Mouse (Mus musculus) activated CD4-positive, CD25-positive, alpha-beta regulatory T cell, adult 4 months (primary cell): Measurements from ENCODE around the gene Get4. TPM values are rescaled to one million over a fixed set of nuclear protein-coding genes. Genes with fewer than 3 reads are reported as not detected.

ENCODE experiments used
- ATAC-seq: one replicate; pipeline ENCODE4 v1.8.0; 2017
- polyA plus RNA-seq, 2 experiments: library from polyadenylated mRNA; unstranded; fragments of 100-300 nt; shearing (Covaris generic); gene quantifications; one replicate each; pipeline ENCODE4 v1.2.1; 2017

Get4 gene
- polyA plus RNA-seq, 2 experiments from 2014 or later = 14.9 to 18.2 TPM

GRCm38 (mm10) chr5:139285383-139286067, 33.4 kb downstream of the Get4 start:
- ATAC-seq = no peak

GRCm38 (mm10) chr5:139286142-139286941, 34.2 kb downstream of the Get4 start:
- ATAC-seq = no peak

DNA sequence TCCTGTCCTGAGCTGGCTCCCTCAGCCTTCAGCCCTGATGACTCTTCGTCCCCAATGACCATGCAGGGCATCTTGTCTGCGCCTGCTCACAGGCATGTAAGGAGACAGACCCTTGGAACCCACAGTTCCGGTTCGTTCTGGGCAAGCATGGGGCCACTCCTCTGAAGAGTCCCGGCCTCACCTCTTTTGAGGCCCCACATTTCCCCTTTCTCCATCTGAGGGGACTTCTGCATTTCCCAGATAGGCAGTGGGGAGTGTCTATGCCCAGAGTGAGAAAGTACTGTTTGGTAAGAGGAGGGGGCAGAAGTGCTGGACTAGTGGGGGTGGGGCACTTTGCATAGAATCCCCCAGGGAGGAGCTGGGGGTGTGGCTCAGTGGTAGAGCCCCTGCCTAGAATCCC, 35.0 kb downstream of the Get4 start:
- ATAC-seq = no peak

GRCm38 (mm10) chr5:139287787-139288186, 35.7 kb downstream of the Get4 start:
- ATAC-seq = no peak

GRCm38 (mm10) chr5:139288591-139288990, 36.5 kb downstream of the Get4 start:
- no peak for ATAC-seq

- peak; percentile 63 for ATAC-seq
Measured at GRCm38 (mm10) chr5:139290467-139291259, 38.5 kb downstream of the Get4 start.

DNA sequence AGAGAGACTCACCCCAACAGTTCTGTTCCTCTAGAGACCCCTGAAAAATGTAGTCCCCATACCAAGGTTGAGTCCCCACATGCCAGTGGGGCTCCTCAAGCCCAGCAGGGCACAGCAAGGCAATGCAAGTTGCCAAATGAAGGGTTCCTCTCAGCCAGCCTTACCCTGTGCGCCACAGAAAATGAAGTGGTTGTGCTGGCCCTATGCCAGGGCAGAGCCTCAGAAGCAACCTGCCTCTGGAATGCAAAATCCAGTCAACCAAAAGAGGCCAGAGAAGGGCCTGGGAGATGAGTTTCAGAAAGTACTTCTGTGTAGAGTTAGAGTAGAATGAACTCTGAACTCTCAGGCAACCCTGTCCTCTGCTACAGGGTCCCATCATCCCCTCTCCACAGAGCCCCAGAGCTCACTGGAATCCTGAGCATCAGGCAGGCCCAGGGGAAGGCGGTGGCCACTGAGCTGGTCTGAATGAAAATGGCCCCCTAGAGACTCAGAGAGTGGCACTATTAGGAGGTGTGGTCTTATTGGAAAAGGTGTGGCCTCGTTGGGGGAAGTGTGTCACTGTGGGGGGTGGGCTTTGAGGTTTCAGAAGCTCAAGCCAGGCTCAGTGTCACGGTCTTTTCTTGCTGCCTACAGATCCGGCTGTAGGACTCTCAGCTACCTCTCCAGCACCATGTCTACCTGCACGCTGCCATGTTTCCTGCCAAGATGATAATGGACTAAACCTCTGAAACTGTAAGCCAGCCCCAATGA, 39.9 kb downstream of the Get4 start:
- no peak for ATAC-seq

DNA sequence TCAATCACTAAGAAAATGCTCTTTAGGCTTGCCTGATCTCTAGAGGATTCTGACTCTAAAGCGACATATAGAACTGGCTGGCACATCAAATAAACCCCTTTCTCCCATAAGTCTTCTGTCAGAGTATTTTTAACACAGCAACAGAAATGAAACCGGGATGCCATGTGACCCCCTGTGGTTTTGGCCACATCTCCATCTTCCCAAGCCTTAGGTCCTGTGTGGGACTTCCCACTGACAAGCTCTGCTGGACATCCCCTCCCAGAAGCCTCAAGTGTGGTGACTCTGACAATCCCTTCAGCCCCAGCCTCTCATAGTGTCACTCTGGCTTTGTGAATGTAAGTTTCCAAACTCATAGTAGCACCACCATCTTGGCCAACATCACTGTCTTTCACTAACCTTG, 42.0 kb downstream of the Get4 start:
- no peak for ATAC-seq

DNA sequence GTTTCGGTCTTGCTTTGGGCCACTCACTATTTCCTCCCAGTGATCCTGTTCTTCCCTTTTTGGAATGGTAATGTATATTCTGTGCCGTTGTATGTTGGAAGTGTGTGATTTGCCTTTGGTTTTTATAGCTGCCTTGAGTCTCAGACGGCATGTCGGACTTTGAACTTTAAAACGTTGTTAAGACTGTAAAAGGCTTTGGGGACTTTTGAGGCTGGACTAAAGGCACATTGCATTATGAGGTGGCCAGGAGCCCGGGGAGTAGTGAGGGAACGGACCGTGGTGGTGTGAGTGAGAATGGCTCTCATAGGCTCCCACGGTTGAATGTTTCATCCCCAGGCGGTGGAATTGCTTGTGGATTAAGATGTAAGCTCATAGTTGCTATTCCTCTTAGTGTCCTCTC, 45.0 kb downstream of the Get4 start:
- ATAC-seq = no peak

DNA sequence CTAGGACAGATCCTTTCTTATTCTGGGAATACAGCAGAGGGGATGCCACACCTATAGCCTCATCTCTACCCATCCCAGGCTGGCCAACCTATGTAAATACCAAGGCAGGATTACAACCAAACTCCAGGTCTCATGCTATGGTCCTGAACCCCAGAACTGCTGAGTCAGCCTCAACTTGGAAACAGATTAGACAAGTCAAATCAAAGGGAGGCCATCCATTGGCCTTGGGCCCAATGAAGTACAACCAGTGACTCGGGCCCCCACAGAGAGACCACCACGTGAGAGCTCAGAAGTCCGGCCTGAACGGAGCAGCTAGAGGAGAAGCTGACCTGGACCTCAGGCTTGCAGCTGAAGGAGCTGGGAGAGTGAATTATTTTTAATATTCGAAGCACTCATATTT, 45.6 kb downstream of the Get4 start:
- ATAC-seq = no peak

- ATAC-seq = no peak
Measured at GRCm38 (mm10) chr5:139302101-139302500, 50.0 kb downstream of the Get4 start.

- peak; percentile 83 for ATAC-seq
Measured at GRCm38 (mm10) chr5:139303646-139304061, 51.5 kb downstream of the Get4 start.

DNA sequence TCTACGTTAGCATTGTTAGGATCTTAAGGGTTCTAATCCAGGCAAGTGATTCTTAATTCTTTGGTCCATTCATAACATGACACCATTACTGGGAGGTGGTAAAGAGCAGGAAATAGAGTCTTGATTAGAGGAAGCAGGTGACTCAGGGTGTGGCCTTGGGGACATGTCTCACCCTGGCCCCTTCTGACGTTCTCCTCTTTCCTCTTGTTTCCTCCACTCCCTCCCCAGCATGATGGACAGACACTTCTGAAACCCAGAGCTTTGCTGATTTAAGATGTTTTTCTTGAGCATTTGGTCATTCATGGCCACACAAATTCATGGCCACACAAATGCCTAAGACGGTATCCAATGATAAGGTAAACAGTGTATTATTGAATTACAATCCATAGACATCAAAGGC, 57.8 kb downstream of the Get4 start:
- ATAC-seq = peak; percentile 83

- ATAC-seq = peak; percentile 25
Measured at GRCm38 (mm10) chr5:139310477-139310876, 58.4 kb downstream of the Get4 start.

GRCm38 (mm10) chr5:139311822-139312221, 59.7 kb downstream of the Get4 start:
- ATAC-seq = no peak

GRCm38 (mm10) chr5:139313536-139313935, 61.4 kb downstream of the Get4 start:
- no peak for ATAC-seq

GRCm38 (mm10) chr5:139314941-139315642, 63.0 kb downstream of the Get4 start:
- ATAC-seq = no peak

DNA sequence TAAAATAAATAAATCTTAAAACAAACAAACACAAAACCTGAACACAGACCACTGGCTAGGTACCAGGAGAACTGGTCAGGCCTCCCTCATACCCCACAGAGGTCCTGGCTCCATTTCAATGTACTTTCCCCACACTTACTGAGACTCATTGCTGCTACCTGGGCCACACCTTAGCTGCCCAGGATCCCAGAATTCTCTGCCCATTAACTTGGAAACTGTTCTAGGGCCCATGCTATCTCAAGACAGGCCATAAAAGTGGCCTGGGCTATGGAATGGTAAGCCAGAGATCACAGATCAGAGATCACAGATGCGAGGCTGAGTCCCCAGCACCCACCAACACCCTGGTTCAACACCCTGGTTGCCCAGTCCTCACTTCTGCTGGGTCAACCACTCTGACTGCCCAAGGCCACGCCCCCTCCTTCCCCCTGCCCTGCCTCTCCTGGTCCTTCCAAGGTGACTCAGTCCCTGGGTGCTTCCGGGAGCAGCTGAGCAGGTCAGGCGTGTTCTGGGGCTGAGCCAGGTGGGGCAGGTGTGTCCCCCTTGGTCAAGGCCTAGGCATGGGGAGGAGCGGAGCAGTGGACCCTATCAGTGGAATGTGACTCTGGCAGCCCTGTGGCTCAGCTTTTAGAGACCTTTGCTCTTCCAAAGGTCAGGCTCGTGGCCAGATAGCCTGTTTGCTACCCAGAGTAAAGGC, 65.0 kb downstream of the Get4 start:
- ATAC-seq = no peak

DNA sequence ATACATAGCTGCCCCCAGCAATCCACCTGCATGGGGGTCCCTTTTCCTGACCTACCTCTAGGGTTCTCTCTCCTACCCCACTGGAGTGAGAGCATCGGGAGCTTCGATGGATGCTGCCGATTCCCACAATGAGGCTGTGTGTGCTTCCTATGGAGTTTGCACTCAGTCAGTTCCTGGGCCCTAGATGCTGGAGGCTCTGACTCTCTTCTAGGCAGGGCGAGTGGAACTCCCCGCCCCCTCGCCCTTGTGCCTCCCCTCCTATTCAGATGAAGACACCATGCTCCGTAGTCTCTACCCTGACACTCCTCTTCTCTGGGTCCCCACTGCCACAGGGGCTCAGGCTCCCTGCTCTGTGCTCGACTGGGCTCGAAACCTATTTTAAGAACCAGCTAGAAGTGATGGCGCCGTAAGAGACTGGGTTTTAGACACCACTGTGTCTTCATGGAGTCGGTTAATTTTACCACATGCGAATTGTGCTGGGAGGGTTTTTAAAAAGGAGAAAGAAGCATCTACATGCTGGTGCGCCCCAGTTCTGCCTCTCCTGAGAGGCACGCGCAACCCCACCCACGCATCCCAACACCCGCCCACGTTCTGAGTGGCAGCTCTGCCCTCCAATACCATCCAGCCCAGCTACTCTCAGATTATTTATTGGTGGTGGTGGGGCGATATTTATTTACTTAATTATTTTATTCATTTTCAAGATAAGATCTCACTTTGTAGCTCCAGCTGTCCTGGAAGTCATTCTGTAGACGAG, 65.8 kb downstream of the Get4 start:
- ATAC-seq = no peak
